Mouse (Mus musculus) layer of hippocampus, adult 6 months (tissue): ENCODE measurements around the gene Srgap1. TPM values are rescaled to one million over a fixed set of nuclear protein-coding genes. Genes with fewer than 3 reads are reported as not detected.

Source experiments
- long read RNA-seq, 2 experiments: library from polyadenylated mRNA; unstranded; transcript quantifications; one replicate each; pipeline ENCODE4 v2.0.0; 2019 to 2020
- polyA plus RNA-seq: library from polyadenylated mRNA; unstranded; fragments of <200 nt; fragmentation: Nextera tagmentation; gene quantifications from 2 replicates; pipeline ENCODE4 v1.2.3, GENCODE M21; 2021

The Srgap1 gene
- 1.7 and 2.1 TPM in 2 replicates for polyA plus RNA-seq
- long read RNA-seq, experiment 1, partial matches to known transcripts, result 4 of 5 reads
- long read RNA-seq, experiment 1, other reads (novel, unspliced or antisense), result 1 of 5 reads
- long read RNA-seq, experiment 2, full-length matches to known transcripts, result 1 of 7 reads
- long read RNA-seq, experiment 2, partial matches to known transcripts, result 1 of 7 reads
- long read RNA-seq, experiment 2, other reads (novel, unspliced or antisense), result 5 of 7 reads

GRCm38 (mm10) chr10:122046904-122047726, at the start of gene Srgap1:
Gene Srgap1 (minus strand): TSS chr10:122047315.

GRCm38 (mm10) chr10:121739548-121740505, 307.3 kb downstream of the Srgap1 start, which contains the start of gene BC048403:
Gene BC048403 (plus strand): TSS chr10:121739937.

Other genes with a start within 250 kb of the Srgap1 start
- 29.9 TPM in 2 replicates for gene Rxylt1, start 50.1 kb upstream of the Srgap1 start, polyA plus RNA-seq